Mouse (Mus musculus) small intestine, adult 10 weeks (tissue): ENCODE results near the gene Fam205a2. TPM values are rescaled to one million over a fixed set of nuclear protein-coding genes. Genes with fewer than 3 reads are reported as not detected.

ENCODE experiments used
- polyA plus RNA-seq: library from polyadenylated mRNA; stranded (reverse); fragments of 350-450 nt; fragmentation: Illumina TruSeq; extraction: RNeasy Lipid Tissue Mini Kit (QIAGEN cat#74804); gene quantifications from one replicate; pipeline ENCODE4 v1.2.3, GENCODE M21; 2014; ENCODE audit warnings: low replicate concordance

Gene Fam205a2
- polyA plus RNA-seq, result not detected

DNA sequence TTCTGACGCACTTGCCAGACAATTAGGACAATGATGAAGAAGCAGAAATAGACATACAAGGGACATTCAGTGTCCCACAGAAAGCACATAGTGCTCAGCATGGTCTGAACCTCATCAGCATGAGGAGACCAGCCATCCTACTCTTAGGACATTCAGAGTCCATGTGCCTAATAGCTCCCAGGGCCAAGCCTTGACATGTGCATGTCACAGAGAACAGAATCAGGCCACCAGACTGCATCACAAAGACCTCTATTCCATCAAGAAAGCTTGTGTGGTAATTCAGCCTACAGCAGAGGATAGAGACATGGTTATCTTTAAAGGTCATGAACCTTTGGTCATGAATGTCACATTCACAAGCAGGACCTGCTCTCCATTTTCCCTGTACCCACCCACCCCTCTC is at the start of gene Fam205a2:
Gene Fam205a2, minus strand, starts transcription at position 101 of the 400 bp plus-strand sequence.

Other genes with a start within 250 kb of the Fam205a2 start
- not detected for gene Gm21953, start 233.9 kb downstream of the Fam205a2 start, polyA plus RNA-seq
- not detected for gene Fam205a3, start 209.8 kb downstream of the Fam205a2 start, polyA plus RNA-seq
- not detected for gene Gm21586, start 88.8 kb downstream of the Fam205a2 start, polyA plus RNA-seq
- not detected for gene Gm2163, start 61.4 kb downstream of the Fam205a2 start, polyA plus RNA-seq
- gene Gm10591, start 84.0 kb upstream of the Fam205a2 start, polyA plus RNA-seq, result not detected
- not detected for gene Gm2564, start 101.5 kb upstream of the Fam205a2 start, polyA plus RNA-seq
- not detected for gene Ccl27b, start 127.1 kb upstream of the Fam205a2 start, polyA plus RNA-seq
- gene Il11ra2, start 133.7 kb upstream of the Fam205a2 start, polyA plus RNA-seq, result not detected
- not detected for gene 4930578G10Rik, start 207.4 kb upstream of the Fam205a2 start, polyA plus RNA-seq
- not detected for gene Ccl19, start 228.4 kb upstream of the Fam205a2 start, polyA plus RNA-seq
- gene Ccl21a, start 245.8 kb upstream of the Fam205a2 start, polyA plus RNA-seq, result not detected